Mouse (Mus musculus) c-Kit-positive CD71-negative TER-119-negative erythroid progenitor cells, embryonic 14.5 days (primary cell): ENCODE results near the gene Slc39a9.

Source experiments
- DNase-seq: peaks from one replicate; pipeline ENCODE4 v3.0.0-alpha.2; 2013; ENCODE audit warnings: low read depth

The Slc39a9 gene

DNA sequence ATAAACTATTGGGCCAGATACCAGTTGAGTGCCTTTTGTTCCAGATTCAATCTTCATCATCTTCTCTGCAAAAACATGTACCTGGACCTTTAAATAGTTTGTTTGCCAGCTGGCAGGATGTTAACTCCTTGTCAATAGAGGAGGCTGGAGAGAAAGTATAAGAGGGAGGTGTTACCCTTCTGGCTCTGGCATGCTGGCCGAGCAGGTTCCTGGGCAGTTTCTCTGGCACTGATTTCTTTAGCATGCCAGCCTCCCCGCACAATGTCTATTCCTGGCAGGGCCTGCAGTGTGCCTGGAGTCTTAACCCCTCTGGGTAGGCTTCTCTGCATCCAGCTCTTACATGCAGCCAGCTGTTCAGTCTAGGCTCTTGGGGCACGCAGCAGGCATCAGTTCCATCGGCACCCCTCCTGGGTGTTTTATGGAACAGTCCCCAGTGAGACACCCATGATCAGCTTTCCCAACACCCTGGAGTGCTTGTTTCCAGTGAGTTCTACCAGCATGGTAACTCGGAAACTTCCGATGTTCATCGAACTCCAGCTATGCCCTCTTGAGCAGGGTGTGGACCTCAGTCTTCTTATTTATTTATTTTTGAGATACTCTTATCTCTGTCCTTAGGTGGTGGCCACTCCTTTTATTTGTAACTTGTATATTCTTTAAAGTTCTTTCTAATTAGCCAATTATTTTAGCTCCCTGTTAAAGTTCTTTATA lies 10.4 kb downstream of the Slc39a9 start:
- no peak for DNase-seq

- DNase-seq = no peak
Observed at GRCm38 (mm10) chr12:80654659-80655025, 11.0 kb downstream of the Slc39a9 start.

DNA sequence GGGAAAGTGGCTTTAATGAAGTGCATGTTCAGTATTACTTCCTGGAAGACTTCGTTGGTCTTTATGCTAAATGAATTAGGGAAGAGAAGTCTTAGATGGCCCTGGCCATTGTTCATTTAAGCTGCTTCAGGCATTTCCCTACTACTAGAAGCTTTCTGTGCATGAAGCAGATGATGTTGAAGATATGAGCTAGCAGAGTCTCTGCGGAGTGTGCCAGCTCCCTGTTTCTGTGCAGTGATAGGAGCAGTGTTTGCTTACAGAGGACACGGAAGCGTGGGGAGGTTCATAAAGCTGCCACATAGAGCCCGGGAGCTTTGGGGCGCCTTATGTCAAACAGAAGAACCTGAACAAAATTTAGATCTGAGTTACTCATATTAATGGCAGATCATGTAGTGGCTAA lies 15.0 kb downstream of the Slc39a9 start:
- no peak for DNase-seq

DNA sequence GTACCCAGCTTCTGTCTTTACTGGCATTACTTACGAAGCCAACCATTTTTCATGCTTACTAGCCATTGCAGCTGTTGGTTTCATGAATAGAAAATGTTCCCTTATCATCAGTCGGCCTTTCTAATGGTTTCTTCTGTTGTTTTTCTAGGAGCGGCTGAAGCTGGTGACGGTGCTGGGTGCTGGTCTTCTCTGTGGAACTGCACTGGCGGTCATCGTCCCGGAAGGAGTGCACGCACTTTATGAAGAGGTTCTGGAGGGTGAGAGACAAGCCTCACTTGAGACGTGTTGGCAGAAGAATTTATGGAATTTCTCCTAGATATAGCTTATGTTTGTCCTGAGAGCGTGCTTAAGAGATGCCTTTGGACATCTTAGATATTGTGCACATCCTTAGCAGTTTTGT lies 18.6 kb downstream of the Slc39a9 start:
- DNase-seq = no peak

- no peak for DNase-seq
Observed at GRCm38 (mm10) chr12:80663935-80664334, 20.3 kb downstream of the Slc39a9 start.

DNA sequence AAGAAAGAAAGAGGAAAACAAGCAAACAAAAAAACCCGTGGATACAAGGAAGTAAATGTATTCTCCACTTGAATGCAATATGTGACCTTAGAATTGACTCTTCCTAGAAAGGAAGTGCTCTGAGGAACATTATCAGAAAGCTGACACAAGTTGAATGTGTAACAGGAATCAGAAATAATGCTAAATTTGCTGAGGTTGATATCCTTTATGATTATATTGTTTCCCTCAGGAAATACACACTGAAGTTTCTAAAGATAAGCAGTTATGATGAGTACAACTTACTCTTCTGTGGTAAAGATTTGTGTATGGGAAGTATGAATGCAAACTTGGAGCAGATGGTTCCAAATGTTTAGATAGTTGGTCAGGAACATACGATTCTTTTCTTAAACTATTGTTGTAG lies 24.7 kb downstream of the Slc39a9 start:
- no peak for DNase-seq

DNA sequence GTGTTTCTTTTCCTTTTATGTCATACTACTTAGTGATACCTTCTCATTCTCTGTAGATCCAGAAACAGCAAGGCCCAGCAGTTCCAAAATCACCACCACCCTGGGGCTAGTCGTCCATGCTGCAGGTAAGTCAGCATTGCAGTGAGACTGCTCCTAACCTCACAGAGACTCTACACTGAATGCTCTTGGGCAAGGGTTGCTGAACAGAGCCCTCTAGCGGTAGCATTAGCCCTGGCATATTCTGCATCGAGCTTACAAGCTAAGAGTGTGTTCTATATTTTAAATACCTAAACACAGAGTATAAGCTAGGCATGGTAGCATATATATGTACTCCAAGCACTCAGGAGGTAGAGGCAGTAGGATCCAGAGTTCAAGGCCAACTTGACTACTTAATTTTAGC lies 29.5 kb downstream of the Slc39a9 start:
- DNase-seq = peak; percentile 48

DNA sequence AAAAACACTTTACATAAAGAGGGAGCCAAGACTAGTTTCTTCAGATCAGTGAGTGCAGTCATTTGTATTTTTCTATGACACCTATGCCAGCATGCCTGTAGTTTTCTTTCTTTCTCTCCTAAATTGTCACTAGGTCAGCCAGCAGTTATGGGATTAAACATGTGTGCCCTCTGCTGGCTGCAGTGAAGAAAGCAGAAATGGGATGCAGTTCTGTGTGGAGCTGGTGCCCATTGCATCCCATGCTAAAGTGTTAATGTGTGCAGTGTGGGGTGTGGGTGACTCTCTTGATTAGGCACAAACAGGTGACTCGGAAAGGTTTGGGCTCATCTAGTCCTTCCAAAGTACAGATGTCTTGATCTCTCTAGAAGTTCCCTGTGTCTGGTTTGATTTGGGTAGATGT lies 37.7 kb downstream of the Slc39a9 start:
- no peak for DNase-seq

GRCm38 (mm10) chr12:80683554-80683953 lies 39.9 kb downstream of the Slc39a9 start:
- DNase-seq = no peak

DNA sequence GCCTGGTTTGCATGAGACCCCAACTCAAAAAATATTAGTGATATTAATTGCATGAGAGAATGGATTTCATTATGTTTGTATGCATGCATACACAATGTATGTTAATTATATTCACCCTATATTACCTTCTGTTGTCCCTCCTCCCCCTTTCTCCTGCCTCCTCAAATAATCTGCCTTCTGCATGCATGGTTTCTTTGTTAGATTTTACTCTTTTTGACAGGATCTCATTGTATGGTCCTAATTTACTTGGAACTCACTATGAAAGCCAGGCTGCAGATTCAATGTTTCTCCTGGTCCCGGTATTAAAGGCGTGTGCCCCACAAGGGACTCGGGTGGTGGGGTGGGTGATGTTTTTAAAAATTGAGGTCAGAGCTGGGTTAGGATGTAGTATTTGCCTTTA lies 40.6 kb downstream of the Slc39a9 start:
- no peak for DNase-seq

- no peak for DNase-seq
Observed at GRCm38 (mm10) chr12:80687788-80688211, 44.1 kb downstream of the Slc39a9 start.

DNA sequence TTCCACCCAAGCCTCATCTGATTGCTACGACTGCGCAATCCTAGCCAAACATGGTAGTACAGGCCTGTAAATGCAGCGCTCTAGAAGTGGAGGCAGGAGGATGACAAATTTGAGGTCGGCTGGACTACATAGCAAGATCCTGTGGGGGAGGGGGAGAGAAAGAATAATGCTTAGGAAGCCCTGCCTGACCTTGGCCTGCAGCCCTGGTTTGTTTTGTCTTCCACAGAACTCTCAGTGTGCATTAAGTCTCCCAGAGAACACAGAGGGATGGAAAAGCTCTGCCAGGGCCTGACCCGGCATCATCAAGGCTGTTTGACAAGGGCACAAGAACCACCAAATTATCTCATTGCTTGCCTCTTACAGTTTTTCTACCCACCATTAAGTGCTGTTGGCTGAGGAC lies 46.0 kb downstream of the Slc39a9 start:
- no peak for DNase-seq

DNA sequence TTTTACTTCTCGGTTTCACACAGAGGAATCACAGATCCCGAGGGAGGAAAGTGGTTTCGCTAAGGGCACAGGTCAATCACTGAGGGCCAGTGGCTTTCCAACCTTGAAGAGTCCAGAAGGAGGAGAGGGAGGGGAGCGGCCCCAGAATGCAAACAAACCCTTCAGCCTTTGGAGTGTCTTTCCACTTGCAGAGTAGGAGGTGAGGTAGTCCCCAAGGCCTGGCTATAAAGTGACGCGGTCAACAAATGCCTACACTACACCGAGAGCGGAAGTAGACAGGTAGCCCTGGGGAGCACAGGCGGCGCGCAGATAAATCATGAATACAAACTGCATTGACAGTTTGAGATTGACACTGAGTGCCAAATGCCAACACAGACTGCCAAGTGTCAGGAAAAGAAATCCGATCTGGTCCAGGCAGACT lies 48.0 kb downstream of the Slc39a9 start:
- DNase-seq = no peak

DNA sequence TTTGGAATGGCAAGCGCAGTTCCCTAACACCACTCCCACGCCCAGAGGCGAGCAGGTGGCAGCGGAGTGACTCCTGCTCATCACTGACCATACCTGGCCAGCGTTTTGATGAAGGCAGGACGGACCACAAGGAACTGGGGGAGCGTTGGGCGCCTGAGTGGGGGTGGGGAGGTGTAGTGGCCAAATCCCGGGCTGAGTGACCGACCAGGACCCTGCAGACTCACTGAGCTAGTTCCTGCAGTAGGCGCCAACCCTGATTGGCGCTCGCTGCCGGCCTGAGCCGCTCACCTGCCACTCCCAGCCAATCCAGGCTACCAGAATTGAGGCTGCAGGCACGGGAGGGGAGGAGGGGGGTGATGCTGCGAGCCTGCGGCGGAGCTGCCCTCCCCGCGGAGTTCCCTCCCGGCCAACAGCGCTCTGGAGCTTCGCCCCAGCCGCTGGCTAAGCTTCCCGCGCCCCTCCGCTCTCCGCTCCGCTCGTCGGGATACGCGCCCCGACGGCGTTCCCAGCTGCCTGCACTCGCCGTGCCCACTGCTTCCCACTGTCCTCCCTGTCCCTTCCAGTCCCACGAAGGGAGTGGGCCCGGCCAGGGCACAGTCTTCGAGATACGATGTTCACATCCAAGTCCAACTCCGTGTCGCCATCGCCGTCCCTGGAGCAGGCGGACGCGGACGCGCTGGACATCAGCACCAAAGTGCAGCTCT lies 48.7 kb downstream of the Slc39a9 start, which contains the start of gene Plekhd1:
TSS of gene Plekhd1 (plus strand) at position 323 of the 704 bp plus-strand sequence.
- DNase-seq = no peak

- no peak for DNase-seq
Observed at GRCm38 (mm10) chr12:80693700-80694099, 50.0 kb downstream of the Slc39a9 start.

GRCm38 (mm10) chr12:80695004-80695403 lies 51.3 kb downstream of the Slc39a9 start:
- no peak for DNase-seq

DNA sequence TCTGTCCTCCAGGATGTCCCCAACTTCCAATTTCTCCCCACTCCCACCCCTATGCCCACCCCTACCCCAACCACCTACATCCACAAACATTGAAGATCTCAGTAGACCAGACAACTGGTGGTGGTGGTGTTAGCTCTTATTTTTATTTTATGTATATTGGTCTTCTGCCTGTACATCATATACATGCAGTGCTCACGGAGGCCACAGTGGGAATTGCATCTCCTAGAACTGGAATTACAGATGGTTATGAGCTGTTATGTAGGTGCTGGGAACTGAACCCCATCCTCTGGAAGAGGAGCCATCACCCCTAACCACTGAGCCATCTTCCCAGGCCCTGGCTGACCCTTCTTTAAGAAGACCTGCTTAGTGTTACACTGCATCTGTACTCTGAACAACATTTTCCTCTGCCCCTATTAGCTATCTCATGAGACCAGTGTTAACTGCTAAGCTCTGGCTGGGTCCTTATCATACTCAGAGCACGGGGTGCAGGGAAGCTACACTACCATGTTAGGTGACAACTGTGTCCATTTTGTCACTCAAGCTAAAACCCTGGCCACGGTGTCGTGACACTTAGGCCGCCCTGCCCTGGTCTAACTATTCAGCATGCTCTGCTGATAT lies 55.0 kb downstream of the Slc39a9 start:
- DNase-seq = no peak

DNA sequence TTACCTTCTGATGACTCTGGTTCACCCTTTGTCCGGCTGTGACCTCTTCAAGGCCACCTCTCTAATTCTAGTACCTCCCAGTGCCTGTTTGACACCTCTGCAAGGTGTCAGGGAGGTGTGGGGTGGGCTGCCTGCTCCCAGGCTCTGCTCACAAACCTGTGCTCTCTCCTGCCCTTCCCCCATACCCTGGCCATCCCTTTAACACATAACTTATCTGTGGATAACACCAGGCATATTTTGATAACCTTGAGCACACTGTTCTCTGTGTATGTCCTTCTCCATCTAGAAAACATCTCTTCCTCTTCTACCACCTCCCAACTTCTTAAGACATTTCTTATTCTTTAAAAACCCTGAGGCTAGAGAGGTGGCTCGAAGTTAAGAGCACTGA lies 55.5 kb downstream of the Slc39a9 start:
- no peak for DNase-seq

GRCm38 (mm10) chr12:80701332-80701731 lies 57.6 kb downstream of the Slc39a9 start:
- DNase-seq = no peak

DNA sequence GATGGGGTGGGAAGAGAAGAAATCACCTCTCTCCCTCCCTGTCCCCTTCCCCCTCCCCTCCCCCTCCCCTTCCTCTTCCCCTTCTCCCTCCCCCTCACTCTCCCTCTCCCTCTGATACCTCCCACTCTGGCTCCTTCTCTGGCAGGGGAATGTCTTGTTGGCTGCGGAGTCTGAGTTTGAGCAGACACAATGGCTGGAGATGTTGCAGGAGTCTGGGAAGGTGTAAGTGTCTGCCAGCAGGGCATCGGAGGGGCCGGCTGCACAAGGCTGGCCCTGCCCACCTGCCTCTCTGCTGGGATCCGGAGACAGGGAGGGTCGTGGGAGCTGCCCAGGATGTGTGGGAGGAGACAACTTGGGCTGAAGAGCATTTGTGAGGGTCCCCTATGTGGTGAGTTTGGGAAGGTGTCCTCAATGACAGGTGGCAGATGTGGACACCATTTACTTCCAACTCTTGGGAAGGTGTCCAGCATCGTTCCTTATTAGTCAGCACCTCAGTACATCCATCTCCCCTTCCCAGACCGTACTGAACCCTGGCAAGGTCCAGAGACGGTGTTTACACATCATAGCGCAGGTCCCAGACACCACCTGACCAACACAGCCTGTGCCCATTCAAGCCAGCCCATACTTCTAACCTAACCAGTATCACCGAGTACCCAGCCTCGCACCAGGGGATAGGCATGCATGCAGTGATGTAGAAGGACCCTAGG lies 62.7 kb downstream of the Slc39a9 start:
- no peak for DNase-seq

DNA sequence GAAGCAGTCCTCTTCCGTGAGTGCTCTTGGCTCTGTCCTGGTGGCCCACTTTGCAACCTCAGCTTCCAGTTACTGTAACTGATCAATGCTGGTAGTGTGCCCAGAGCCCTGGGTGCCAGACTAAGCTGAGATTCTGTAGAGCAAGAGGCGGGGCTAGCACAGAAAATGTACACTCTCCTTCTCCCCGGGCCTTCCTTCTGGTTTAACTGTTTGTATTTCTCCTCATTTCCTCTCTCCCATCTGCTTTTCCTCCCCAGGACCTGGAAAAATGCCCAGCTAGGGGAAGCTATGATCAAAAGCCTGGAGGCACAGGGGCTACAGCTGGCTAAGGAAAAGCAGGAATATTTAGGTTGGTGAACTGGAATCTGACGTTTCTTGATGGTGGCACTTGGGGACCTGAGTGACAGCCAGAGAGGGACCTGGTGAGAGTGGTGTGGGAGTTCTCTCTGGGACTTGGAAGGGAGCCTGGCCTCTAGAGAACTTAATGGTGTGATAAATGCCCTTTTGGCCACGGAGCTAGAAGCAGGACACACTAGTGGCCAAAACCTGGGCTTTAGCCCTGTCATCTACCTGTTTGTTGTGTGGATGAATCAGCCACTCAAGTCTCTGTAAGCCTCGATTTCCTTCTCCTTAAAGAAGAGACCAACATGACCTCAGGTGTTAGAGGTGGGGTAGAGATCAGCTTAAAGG lies 63.4 kb downstream of the Slc39a9 start:
- no peak for DNase-seq

DNA sequence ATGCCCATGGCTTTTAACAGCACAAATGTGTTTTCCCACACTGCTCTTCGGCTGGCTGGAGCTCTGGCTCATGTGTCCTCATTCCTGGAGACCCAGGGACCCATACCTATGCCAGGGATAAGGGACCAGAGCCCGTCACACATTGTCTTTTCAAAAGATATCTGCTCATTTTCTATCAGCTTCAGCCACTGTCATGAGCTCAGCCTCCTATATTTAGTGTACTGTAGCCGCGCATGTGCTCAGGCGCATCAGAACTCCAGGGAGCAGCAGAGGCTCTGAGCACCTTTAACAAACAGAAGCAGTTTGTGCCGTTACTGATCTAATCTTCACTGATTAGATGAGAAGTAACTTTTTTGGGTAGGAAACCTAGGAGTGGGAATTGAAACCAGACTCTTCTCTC lies 72.2 kb downstream of the Slc39a9 start:
- no peak for DNase-seq
